Mouse (Mus musculus) forebrain, embryonic 14.5 days (tissue): ENCODE data around the gene H2al2a. TPM values are rescaled to one million over a fixed set of nuclear protein-coding genes. Genes with fewer than 3 reads are reported as not detected.
A peak's percentile ranks its signal among the peaks of the same experiment; 100 is the strongest.

ENCODE experiments used
- ATAC-seq: fragments of 200-750 bp; cut with Nextera tagmentation; 2 replicates; pipeline ENCODE4 v1.8.0; 2017; ENCODE audit warnings: mild to moderate bottlenecking, moderate library complexity
- DNase-seq: peaks from one replicate; pipeline ENCODE4 v3.0.0-alpha.2; 2015; ENCODE audit warnings: low spot score
- H3K27ac ChIP-seq: fragments of 300-500 bp; sonication (generic); 2 replicates; pipeline ENCODE4 v1.5.1; 2014; ENCODE audit warnings: low read depth, mild to moderate bottlenecking, control low read depth, low read length, moderate library complexity
- H3K27me3 ChIP-seq: fragments of 300-500 bp; sonication (generic); replicated peaks from 2 replicates; pipeline ENCODE4 v1.6.1; 2014; ENCODE audit warnings: low read length, control low read depth, mixed read lengths; ENCODE audit not compliant: control insufficient read depth, insufficient read depth
- H3K36me3 ChIP-seq: fragments of 300-500 bp; sonication (generic); 2 replicates; pipeline ENCODE4 v1.6.1; 2014; ENCODE audit warnings: low read length, control low read depth; ENCODE audit not compliant: control insufficient read depth, insufficient read depth
- H3K4me1 ChIP-seq: fragments of 300-500 bp; sonication (generic); 2 replicates; pipeline ENCODE4 v1.6.1; 2014; ENCODE audit warnings: antibody characterized with exemption, low read length, control low read depth; ENCODE audit not compliant: control insufficient read depth, insufficient read depth
- H3K4me2 ChIP-seq: fragments of 300-500 bp; sonication (generic); 2 replicates; pipeline ENCODE4 v1.6.1; 2014; ENCODE audit warnings: mild to moderate bottlenecking, control low read depth, low read length
- H3K4me3 ChIP-seq: fragments of 300-500 bp; sonication (generic); 2 replicates; pipeline ENCODE4 v1.5.1; 2014; ENCODE audit warnings: low read depth, low read length, control low read depth
- H3K9ac ChIP-seq: fragments of 300-500 bp; sonication (generic); 2 replicates; pipeline ENCODE4 v1.6.1; 2014; ENCODE audit warnings: mild to moderate bottlenecking, low read length, control low read depth, moderate library complexity
- H3K9me3 ChIP-seq: fragments of 300-500 bp; sonication (generic); replicated peaks from 2 replicates; pipeline ENCODE4 v1.6.1; 2016; ENCODE audit warnings: low read length, control low read depth, mixed read lengths; ENCODE audit not compliant: control insufficient read depth
- WGBS: fragments of 180-500 bp; shearing (Covaris S2); extraction: QIAGEN DNeasy Blood & Tissue Kit; methylation state at CpG from one replicate; pipeline ENCODE4 v1.1.7; 2014; 5-methylcytosine and 5-hydroxymethylcytosine counted together
- polyA plus RNA-seq: library from polyadenylated mRNA; unstranded; fragments of >200 nt; fragmentation: Nextera tagmentation; extraction: Ambion mirVana; gene quantifications from 2 replicates; pipeline ENCODE4 v1.2.1, GENCODE M21; 2014

The H2al2a gene
- polyA plus RNA-seq, 1 experiment from 2014 or later: not detected

- DNase-seq: peak; percentile 25
These were observed 41.5 kb upstream of the H2al2a start for GRCm38 (mm10) chr2:18038141-18038752.

DNA sequence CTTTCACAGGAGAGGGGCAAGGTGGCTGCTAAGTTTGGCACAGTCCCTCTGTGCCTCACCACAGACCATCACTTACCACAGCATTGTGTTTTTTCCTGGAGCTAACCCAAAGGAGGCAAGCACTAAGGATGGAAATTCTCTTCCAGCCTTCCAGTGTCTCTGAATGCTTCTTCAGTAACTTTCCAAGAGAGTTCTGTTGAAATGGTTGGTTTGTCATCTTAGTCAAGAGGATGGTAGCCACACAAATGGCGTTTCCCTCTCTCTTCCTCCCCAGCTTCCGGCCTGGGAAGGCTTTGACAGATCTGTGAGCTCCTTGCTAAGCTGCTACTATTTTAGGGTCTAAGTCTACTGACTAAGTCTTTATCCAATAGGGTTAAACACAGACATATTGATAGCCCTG, 40.7 kb upstream of the H2al2a start, which contains the start of gene A930004D18Rik:
A930004D18Rik (minus strand) TSS at position 247 of the 400 bp plus-strand sequence.
- H3K27ac ChIP-seq: no peak within 1 kb of the TSS
- DNase-seq (peak; percentile 1), ATAC-seq (no peak)
- H3K27me3 ChIP-seq: no peaks in the 10 kb centered on the region
- WGBS: 65% methylated on average over 2 of the region's 2 CpGs
- no peak within 1 kb of the TSS for H3K4me2 ChIP-seq
- H3K9me3 ChIP-seq: no peaks in the 10 kb centered on the region
- H3K4me1 ChIP-seq: peaks cover 74% of the 10 kb centered on the region
- H3K36me3 ChIP-seq: no peaks in the 10 kb centered on the region; the same call in 1 of the 2 replicates
- H3K4me3 ChIP-seq: no peak within 1 kb of the TSS
- peak within 1 kb of the TSS; percentile 76; the same call in 1 of the 2 replicates for H3K9ac ChIP-seq

More at GRCm38 (mm10) chr2:18038141-18038752, 41.5 kb upstream of the H2al2a start:
- WGBS: 43% methylated on average over 3 of the region's 3 CpGs
- Histone ChIP-seq H3K9ac (peak overlapping the region; percentile 76; the same call in 1 of the 2 replicates), H3K4me3 (no peak overlapping the region), H3K4me2 (no peak overlapping the region), H3K27me3 (no peaks in the 10 kb centered on the region), H3K4me1 (peaks cover 75% of the 10 kb centered on the region), H3K9me3 (no peaks in the 10 kb centered on the region), H3K27ac (no peak overlapping the region), H3K36me3 (no peaks in the 10 kb centered on the region; the same call in 1 of the 2 replicates)
- no peak for ATAC-seq

- peak overlapping the region; percentile 87; the same call in 1 of the 2 replicates for H3K9ac ChIP-seq
- no peak overlapping the region for H3K27ac ChIP-seq
- peaks cover 68% of the 10 kb centered on the region for H3K4me1 ChIP-seq
- H3K36me3 ChIP-seq: no peaks in the 10 kb centered on the region
- DNase-seq: peak; percentile 21
- no peaks in the 10 kb centered on the region for H3K27me3 ChIP-seq
- WGBS: 32% methylated on average over 10 of the region's 10 CpGs
- H3K9me3 ChIP-seq: no peaks in the 10 kb centered on the region
- H3K4me2 ChIP-seq: peak overlapping the region; percentile 99; the same call in 1 of the 2 replicates
- ATAC-seq: no peak
- no peak overlapping the region for H3K4me3 ChIP-seq
These were observed 37.9 kb upstream of the H2al2a start for GRCm38 (mm10) chr2:18034371-18035250.

DNA sequence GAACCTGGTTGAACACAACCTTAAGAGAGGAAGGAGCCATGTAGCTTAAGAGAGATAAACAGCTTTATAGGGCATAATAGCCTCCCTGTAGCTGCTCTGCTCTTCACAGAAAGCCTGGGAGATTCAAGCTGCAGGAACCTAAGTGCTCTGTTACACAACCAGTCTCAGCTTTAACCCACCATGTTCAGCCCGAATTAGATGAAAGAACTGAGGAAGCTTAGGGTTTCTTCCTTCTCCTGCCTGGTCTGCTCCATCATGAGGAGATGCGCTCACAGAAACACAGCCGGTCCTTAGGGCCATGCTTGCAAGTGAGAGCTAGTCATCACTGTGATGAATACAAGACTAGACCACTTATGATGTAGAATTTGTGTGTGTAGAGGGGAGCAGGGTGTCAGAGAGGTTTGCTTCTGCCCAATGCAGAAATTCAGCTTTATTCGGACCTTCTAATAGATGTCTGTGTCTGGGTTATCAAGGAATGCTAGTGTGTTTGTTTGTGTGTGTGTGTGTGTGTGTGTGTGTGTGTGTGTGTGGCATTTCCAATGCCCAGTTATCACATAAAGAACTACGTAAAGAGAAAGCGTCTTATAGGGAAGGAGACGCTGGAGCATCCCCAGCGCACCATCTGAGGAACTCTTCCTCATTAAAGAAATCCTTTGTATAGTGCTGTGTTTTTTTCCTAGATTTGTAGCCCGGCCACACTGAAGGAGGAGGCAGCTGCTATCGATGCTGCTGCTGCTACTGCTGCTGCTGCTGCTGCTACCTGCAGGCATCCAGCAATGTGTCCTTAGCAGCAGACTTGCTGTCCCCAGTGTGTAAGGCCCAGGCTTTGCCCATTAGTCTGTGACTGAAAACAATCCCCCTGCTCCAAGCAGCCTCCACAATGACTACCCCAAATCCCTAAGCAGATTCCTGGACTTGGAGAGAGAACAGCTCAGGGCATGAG, 36.7 kb upstream of the H2al2a start:
- Histone ChIP-seq H3K4me2 (peak overlapping the region; percentile 99), H3K4me1 (peaks cover 58% of the 10 kb centered on the region), H3K27ac (no peak overlapping the region), H3K4me3 (0 out of 2 replicates have a peak overlapping the region, but pooled peaks have one; percentile 1), H3K9me3 (no peaks in the 10 kb centered on the region), H3K27me3 (no peaks in the 10 kb centered on the region), H3K9ac (peak overlapping the region; percentile 87), H3K36me3 (no peaks in the 10 kb centered on the region)
- ATAC-seq: peak; percentile 25; the same call in 1 of the 2 replicates
- peak; percentile 65 for DNase-seq
- 19% methylated on average over 10 of the region's 10 CpGs for WGBS

GRCm38 (mm10) chr2:18032538-18032895, 35.8 kb upstream of the H2al2a start:
- ATAC-seq: no peak
- Histone ChIP-seq H3K27ac (no peak overlapping the region), H3K9me3 (no peaks in the 10 kb centered on the region), H3K27me3 (no peaks in the 10 kb centered on the region), H3K36me3 (no peaks in the 10 kb centered on the region), H3K4me1 (peaks cover 50% of the 10 kb centered on the region), H3K9ac (peak overlapping the region; percentile 87), H3K4me2 (peak overlapping the region; percentile 99), H3K4me3 (no peak overlapping the region)
- 34% methylated on average over 5 of the region's 5 CpGs for WGBS
- peak; percentile 23 for DNase-seq

- Histone ChIP-seq H3K36me3 (no peaks in the 10 kb centered on the region), H3K27ac (peak overlapping the region; percentile 63; the same call in 1 of the 2 replicates), H3K9ac (peak overlapping the region; percentile 87), H3K4me1 (peaks cover 50% of the 10 kb centered on the region), H3K27me3 (no peaks in the 10 kb centered on the region), H3K4me2 (peak overlapping the region; percentile 99), H3K4me3 (peak overlapping the region; percentile 37), H3K9me3 (no peaks in the 10 kb centered on the region)
- DNase-seq: peak; percentile 74
- no peak for ATAC-seq
- WGBS: under 1% methylated on average over 33 of the region's 34 CpGs
These were observed 35.2 kb upstream of the H2al2a start for GRCm38 (mm10) chr2:18031831-18032537.

DNA sequence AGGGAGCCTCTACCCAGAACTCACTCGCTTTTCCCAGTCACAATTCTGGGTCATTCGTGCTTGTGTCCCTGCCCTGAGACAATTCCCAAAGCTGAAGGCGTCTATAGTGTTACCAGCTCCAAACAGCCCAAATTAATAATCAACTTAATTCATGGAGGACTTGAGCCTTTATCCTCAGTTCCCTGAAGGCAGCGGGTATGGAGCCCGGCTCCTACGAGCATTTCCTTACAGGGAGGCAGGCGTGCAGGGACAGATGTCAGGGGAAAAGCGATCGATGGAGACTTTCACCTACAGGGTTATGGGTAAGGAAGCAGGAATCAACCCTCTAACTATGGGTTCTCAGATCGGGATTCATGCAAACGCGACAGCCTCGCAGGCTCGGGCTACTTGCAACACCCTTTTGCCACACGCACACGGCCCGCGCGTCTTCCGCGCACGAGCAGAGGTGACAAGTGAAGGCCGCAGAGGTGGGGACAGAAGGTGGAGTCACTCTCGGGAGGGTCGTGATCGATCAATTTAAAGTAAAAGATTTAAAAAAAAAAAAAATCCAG, 34.6 kb upstream of the H2al2a start:
- DNase-seq: peak; percentile 67

More for the DNA sequence above, 34.6 kb upstream of the H2al2a start:
- no peak for ATAC-seq
- Histone ChIP-seq H3K4me1 (peaks cover 54% of the 10 kb centered on the region), H3K9me3 (no peaks in the 10 kb centered on the region), H3K9ac (peak overlapping the region; percentile 87), H3K4me2 (peak overlapping the region; percentile 99), H3K27ac (peak overlapping the region; percentile 63; the same call in 1 of the 2 replicates), H3K27me3 (no peaks in the 10 kb centered on the region), H3K36me3 (no peaks in the 10 kb centered on the region), H3K4me3 (peak overlapping the region; percentile 37)
- WGBS: 1% methylated on average over 26 of the region's 26 CpGs
